Mouse (Mus musculus) forebrain, embryonic 12.5 days (tissue): ENCODE measurements around the gene Yy2. TPM values are rescaled to one million over a fixed set of nuclear protein-coding genes. Genes with fewer than 3 reads are reported as not detected.

Experiments used
- ATAC-seq: fragments of 200-750 bp; cut with Nextera tagmentation; 2 replicates; pipeline ENCODE4 v1.8.0; 2017; ENCODE audit warnings: moderate TSS enrichment; ENCODE audit not compliant: low FRiP score
- H3K27ac ChIP-seq: fragments of 300-500 bp; sonication (generic); 2 replicates; pipeline ENCODE4 v1.5.1; 2016; ENCODE audit warnings: mild to moderate bottlenecking
- H3K27me3 ChIP-seq: fragments of 300-500 bp; sonication (generic); 2 replicates; pipeline ENCODE4 v1.6.1; 2016; ENCODE audit warnings: mild to moderate bottlenecking
- H3K36me3 ChIP-seq: fragments of 300-500 bp; sonication (generic); replicated peaks from 2 replicates; pipeline ENCODE4 v1.6.1; 2016; ENCODE audit warnings: mild to moderate bottlenecking
- H3K4me1 ChIP-seq: fragments of 300-500 bp; sonication (generic); 2 replicates; pipeline ENCODE4 v1.6.1; 2016
- H3K4me2 ChIP-seq: fragments of 300-500 bp; sonication (generic); 2 replicates; pipeline ENCODE4 v1.6.1; 2016; ENCODE audit warnings: mild to moderate bottlenecking, moderate library complexity
- H3K4me3 ChIP-seq: fragments of 300-500 bp; sonication (generic); replicated peaks from 2 replicates; pipeline ENCODE4 v1.5.1; 2016; ENCODE audit warnings: mild to moderate bottlenecking
- H3K9ac ChIP-seq: fragments of 300-500 bp; sonication (generic); 2 replicates; pipeline ENCODE4 v1.6.1; 2016; ENCODE audit warnings: mild to moderate bottlenecking
- H3K9me3 ChIP-seq: fragments of 300-500 bp; sonication (generic); 2 replicates; pipeline ENCODE4 v1.6.1; 2016
- WGBS: fragments of 180-500 bp; shearing (Covaris S2); methylation state at CpG from one replicate; pipeline ENCODE4 v1.1.7; 2016; 5-methylcytosine and 5-hydroxymethylcytosine counted together
- polyA plus RNA-seq: library from polyadenylated mRNA; unstranded; fragments of >200 nt; fragmentation: Nextera tagmentation; extraction: Ambion mirVana; gene quantifications from 2 replicates; pipeline ENCODE4 v1.2.1, GENCODE M21; 2016

The Yy2 gene
- 5.1 and 6.1 TPM in 2 replicates for polyA plus RNA-seq

GRCm38 (mm10) chrX:157568840-157569239 lies at the start of gene Yy2:
Gene Yy2, minus strand, starts transcription at chrX:157568985.
- no peaks in the 10 kb centered on the region for H3K4me1 ChIP-seq
- no peak for ATAC-seq
- no peaks in the 10 kb centered on the region for H3K9me3 ChIP-seq
- no peak within 1 kb of the TSS for H3K27ac ChIP-seq
- 0 out of 2 replicates have a peak, but pooled peaks cover 11% of the 10 kb centered on the region for H3K36me3 ChIP-seq
- 90% methylated on average over 26 of the region's 26 CpGs for WGBS
- no peak within 1 kb of the TSS for H3K9ac ChIP-seq
- H3K27me3 ChIP-seq, result no peaks in the 10 kb centered on the region
- H3K4me2 ChIP-seq, result no peak within 1 kb of the TSS
- H3K4me3 ChIP-seq, result no peak within 1 kb of the TSS

GRCm38 (mm10) chrX:157612894-157613293 lies 44.1 kb upstream of the Yy2 start:
- H3K4me2 ChIP-seq, result peak overlapping the region; percentile 41
- WGBS, result 31% methylated on average over 32 of the region's 32 CpGs
- no peak overlapping the region for H3K9ac ChIP-seq
- no peak for ATAC-seq
- no peaks in the 10 kb centered on the region for H3K9me3 ChIP-seq
- no peaks in the 10 kb centered on the region for H3K27me3 ChIP-seq
- H3K4me3 ChIP-seq, result no peak overlapping the region; the same call in 1 of the 2 replicates
- no peaks in the 10 kb centered on the region for H3K36me3 ChIP-seq
- H3K27ac ChIP-seq, result no peak overlapping the region
- no peaks in the 10 kb centered on the region for H3K4me1 ChIP-seq

- no peaks in the 10 kb centered on the region for H3K36me3 ChIP-seq
- ATAC-seq, result no peak
- no peak overlapping the region for H3K9ac ChIP-seq
- no peak overlapping the region for H3K4me2 ChIP-seq
- no peak overlapping the region for H3K27ac ChIP-seq
- no peaks in the 10 kb centered on the region; the same call in 1 of the 2 replicates for H3K4me1 ChIP-seq
- 12% methylated on average over 3 of the region's 3 CpGs for WGBS
- no peaks in the 10 kb centered on the region for H3K9me3 ChIP-seq
- no peak overlapping the region for H3K4me3 ChIP-seq
- H3K27me3 ChIP-seq, result no peaks in the 10 kb centered on the region
Observed at GRCm38 (mm10) chrX:157601450-157601849, 32.7 kb upstream of the Yy2 start.

- Histone ChIP-seq H3K9ac (peak within 1 kb of the TSS; percentile 69), H3K27me3 (no peaks in the 10 kb centered on the region), H3K4me2 (peak within 1 kb of the TSS; percentile 51), H3K27ac (peak within 1 kb of the TSS; percentile 88), H3K4me1 (peaks cover 4% of the 10 kb centered on the region), H3K9me3 (no peaks in the 10 kb centered on the region), H3K36me3 (no peaks in the 10 kb centered on the region), H3K4me3 (peak within 1 kb of the TSS; percentile 60)
- ATAC-seq, result peak; percentile 88
- WGBS, result 16% methylated on average over 71 of the region's 74 CpGs
Observed at GRCm38 (mm10) chrX:157598186-157598996, 29.6 kb upstream of the Yy2 start, which contains the start of gene Mbtps2. Gene Mbtps2, minus strand, starts transcription at chrX:157598715.

- Histone ChIP-seq H3K27ac (peak overlapping the region; percentile 88), H3K4me3 (peak overlapping the region; percentile 60), H3K4me2 (peak overlapping the region; percentile 51), H3K27me3 (no peaks in the 10 kb centered on the region), H3K4me1 (peaks cover 4% of the 10 kb centered on the region), H3K9ac (peak overlapping the region; percentile 69), H3K36me3 (no peaks in the 10 kb centered on the region), H3K9me3 (no peaks in the 10 kb centered on the region)
- ATAC-seq, result peak; percentile 18; the same call in 1 of the 2 replicates
- 21% methylated on average over 17 of the region's 17 CpGs for WGBS
Observed at GRCm38 (mm10) chrX:157597585-157598185, 28.9 kb upstream of the Yy2 start.

GRCm38 (mm10) chrX:157596802-157597201 lies 28.0 kb upstream of the Yy2 start:
- Histone ChIP-seq H3K4me1 (peaks cover 4% of the 10 kb centered on the region), H3K9ac (peak overlapping the region; percentile 69; the same call in 1 of the 2 replicates), H3K36me3 (no peaks in the 10 kb centered on the region), H3K9me3 (no peaks in the 10 kb centered on the region), H3K4me2 (peak overlapping the region; percentile 51), H3K27me3 (no peaks in the 10 kb centered on the region), H3K4me3 (peak overlapping the region; percentile 60), H3K27ac (no peak overlapping the region)
- ATAC-seq, result no peak
- 83% methylated on average over 5 of the region's 5 CpGs for WGBS

- WGBS, result 88% methylated on average over 6 of the region's 6 CpGs
- no peak overlapping the region for H3K9ac ChIP-seq
- no peaks in the 10 kb centered on the region for H3K9me3 ChIP-seq
- H3K4me3 ChIP-seq, result no peak overlapping the region
- no peak for ATAC-seq
- peaks cover 4% of the 10 kb centered on the region for H3K4me1 ChIP-seq
- H3K4me2 ChIP-seq, result no peak overlapping the region
- H3K27me3 ChIP-seq, result no peaks in the 10 kb centered on the region
- no peaks in the 10 kb centered on the region for H3K36me3 ChIP-seq
- no peak overlapping the region for H3K27ac ChIP-seq
Observed at GRCm38 (mm10) chrX:157595927-157596326, 27.1 kb upstream of the Yy2 start.

DNA sequence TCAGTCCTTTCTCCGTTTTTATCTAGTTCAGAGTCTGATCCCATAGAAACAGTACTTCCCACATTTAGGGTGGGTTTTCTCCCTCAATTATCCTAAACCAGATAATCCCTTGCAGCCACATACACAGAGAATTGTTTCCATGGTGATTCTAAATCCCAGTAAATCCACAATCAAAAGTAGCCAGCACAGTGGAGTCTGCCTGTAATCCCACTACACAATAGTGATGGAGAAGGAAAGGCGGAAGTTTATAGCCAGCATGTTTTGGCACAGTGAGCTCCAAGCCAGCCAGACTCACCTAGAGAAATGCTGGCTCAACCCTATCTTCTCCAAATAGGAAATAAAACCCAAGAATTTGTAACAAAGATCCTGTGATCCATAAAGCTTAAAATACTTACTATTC lies 25.8 kb upstream of the Yy2 start:
- Histone ChIP-seq H3K4me1 (peaks cover 4% of the 10 kb centered on the region), H3K4me3 (no peak overlapping the region), H3K9ac (no peak overlapping the region), H3K27me3 (no peaks in the 10 kb centered on the region), H3K4me2 (no peak overlapping the region), H3K27ac (no peak overlapping the region), H3K36me3 (0 out of 2 replicates have a peak, but pooled peaks cover 5% of the 10 kb centered on the region), H3K9me3 (no peaks in the 10 kb centered on the region)
- no peak for ATAC-seq
- 31% methylated on average over 2 of the region's 2 CpGs for WGBS

- ATAC-seq, result no peak
- 71% methylated on average over 5 of the region's 5 CpGs for WGBS
- Histone ChIP-seq H3K4me3 (no peak overlapping the region), H3K27ac (no peak overlapping the region), H3K36me3 (peaks cover 5% of the 10 kb centered on the region; the same call in 1 of the 2 replicates), H3K4me2 (no peak overlapping the region), H3K9ac (no peak overlapping the region), H3K4me1 (0 out of 2 replicates have a peak, but pooled peaks cover 4% of the 10 kb centered on the region), H3K27me3 (no peaks in the 10 kb centered on the region), H3K9me3 (no peaks in the 10 kb centered on the region)
Observed at GRCm38 (mm10) chrX:157587001-157587400, 18.2 kb upstream of the Yy2 start.

DNA sequence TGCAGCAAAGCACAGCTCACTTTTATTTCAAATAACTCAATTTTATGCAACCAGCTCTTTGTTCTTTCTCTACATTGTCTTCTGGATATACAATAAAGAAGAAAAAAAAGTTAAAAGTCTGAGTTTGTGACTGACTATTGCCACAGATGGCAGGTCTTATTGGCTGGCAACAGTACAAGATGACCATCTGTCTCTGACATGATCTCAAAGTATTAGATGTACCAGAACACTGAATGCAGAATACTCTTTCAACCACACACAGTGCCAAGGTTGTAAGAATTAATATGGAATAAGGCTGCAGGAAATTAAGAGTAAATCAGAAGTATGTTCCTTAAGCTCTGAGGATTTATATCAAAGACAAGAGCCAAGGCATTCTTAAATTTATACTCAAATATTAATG lies 17.6 kb upstream of the Yy2 start:
- H3K4me1 ChIP-seq, result 0 out of 2 replicates have a peak, but pooled peaks cover 4% of the 10 kb centered on the region
- no peak for ATAC-seq
- H3K27ac ChIP-seq, result no peak overlapping the region
- peaks cover 5% of the 10 kb centered on the region; the same call in 1 of the 2 replicates for H3K36me3 ChIP-seq
- no peak overlapping the region for H3K9ac ChIP-seq
- no peak overlapping the region for H3K4me2 ChIP-seq
- no peak overlapping the region for H3K4me3 ChIP-seq
- no peaks in the 10 kb centered on the region for H3K27me3 ChIP-seq
- no peaks in the 10 kb centered on the region for H3K9me3 ChIP-seq

DNA sequence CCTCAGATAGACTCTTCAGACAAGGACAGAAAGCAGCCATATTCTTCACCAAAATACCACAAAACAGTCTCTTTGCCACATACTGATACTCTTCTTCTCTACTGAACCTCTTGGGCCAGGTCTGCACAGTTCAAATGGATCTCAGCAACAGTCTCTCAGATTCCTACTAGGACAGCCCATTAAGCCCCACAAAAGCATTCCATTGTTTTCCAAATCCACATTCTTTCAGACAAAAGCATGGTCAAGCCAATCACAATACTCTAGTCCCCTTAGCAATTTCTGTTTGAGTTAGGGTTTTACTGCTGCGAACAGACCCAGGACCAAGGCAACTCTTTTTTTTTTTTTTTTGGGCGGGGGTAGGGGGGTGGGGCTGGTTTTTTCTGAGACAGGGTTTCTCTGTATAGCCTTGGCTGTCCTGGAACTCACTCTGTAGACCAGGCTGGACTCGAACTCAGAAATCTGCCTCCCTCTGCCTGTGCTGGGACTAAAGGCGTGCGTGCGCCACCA lies 10.4 kb upstream of the Yy2 start:
- Histone ChIP-seq H3K27me3 (no peaks in the 10 kb centered on the region), H3K4me3 (no peak overlapping the region), H3K4me1 (no peaks in the 10 kb centered on the region), H3K9me3 (no peaks in the 10 kb centered on the region), H3K4me2 (no peak overlapping the region), H3K36me3 (peaks cover 4% of the 10 kb centered on the region; the same call in 1 of the 2 replicates), H3K9ac (no peak overlapping the region), H3K27ac (no peak overlapping the region)
- ATAC-seq, result no peak
- WGBS, result 63% methylated on average over 6 of the region's 6 CpGs

- 83% methylated on average over 2 of the region's 2 CpGs for WGBS
- H3K4me1 ChIP-seq, result no peaks in the 10 kb centered on the region
- no peak overlapping the region for H3K9ac ChIP-seq
- no peak overlapping the region for H3K4me3 ChIP-seq
- no peaks in the 10 kb centered on the region for H3K27me3 ChIP-seq
- peaks cover 4% of the 10 kb centered on the region; the same call in 1 of the 2 replicates for H3K36me3 ChIP-seq
- H3K4me2 ChIP-seq, result no peak overlapping the region
- H3K9me3 ChIP-seq, result no peaks in the 10 kb centered on the region
- no peak for ATAC-seq
- H3K27ac ChIP-seq, result no peak overlapping the region
Observed at GRCm38 (mm10) chrX:157574683-157575082, 5.9 kb upstream of the Yy2 start.
